Mouse (Mus musculus) spleen, adult 18-20 months (tissue): ENCODE results near the gene Krt88.

Experiments used
- DNase-seq, 2 experiments: peaks; one replicate each; pipeline ENCODE4 v3.0.0; 2022; ENCODE audit warnings: mixed read lengths in 2 of 2

Krt88 gene

DNA sequence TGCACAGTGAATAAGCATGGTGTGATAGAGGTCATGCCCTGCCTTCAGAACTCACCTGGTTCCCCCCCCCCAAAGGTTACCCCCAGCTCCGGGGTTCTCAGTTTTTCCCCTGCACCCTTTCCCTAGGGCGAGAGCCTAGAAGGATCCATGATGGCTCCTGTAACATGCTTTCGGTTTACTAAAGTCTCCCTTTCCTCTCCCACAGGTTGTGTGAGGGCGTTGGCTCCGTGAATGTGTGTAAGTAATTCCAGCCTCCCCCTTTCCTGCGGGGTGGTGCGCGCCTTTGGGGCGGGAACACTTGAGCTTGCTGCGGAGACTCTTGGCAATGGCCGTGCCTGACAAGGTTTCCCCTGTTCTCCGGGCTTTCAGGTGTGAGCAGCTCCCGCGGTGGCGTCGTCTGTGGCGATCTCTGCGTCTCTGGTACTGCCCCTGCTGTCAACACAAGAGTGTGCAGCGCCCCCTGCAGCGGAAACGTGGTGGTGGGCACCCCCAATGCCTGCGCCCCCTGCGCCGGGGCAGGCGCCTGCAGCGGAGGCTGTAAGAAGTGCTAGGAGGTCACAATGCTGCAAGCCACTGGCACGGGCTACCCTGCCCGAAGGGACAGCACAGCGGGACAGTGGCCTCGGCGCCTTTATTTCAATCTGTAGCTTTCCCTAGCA, 31.6 kb downstream of the Krt88 start:
- peak; percentile 8 to 11 for DNase-seq

DNA sequence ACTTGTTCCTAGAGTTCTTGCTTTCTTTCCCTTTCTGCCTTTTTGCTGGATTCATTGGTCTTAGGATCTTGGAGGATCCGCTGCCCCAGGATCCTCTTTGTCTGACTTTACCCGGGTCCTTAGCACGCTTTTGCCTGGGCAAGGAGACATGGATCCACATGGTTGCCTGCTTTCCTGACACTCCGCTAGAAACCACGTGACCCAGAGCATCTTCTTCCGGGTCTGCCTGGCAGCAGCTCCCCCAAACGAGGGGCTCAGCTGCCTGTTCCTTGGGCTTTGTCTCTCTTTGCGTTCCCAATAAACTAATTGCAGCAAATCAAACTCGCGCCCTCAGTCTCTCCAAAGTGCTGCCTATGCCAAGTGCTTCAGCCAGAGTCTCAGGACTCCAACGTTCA, 32.1 kb downstream of the Krt88 start:
- DNase-seq = no peak

DNA sequence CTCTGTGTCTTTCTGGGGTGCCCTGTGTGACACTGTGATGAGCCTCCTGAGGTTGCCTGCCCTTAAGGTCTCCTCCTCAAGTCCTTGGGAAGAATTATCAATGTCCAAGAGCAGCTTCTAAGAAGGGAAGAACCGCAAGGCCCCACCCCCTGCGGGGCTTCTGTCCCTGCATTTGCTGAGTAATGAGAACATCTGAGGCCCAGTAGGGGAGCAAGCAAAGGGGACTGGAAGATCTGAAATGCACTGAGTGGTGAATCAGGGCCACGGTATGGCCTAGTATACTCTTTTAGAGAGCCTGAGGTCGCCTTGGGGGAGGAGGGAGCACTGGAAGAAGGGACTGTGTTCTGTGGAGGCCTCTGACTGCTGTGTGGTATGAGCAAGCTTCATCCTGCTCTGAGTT, 34.5 kb downstream of the Krt88 start:
- no peak for DNase-seq

DNA sequence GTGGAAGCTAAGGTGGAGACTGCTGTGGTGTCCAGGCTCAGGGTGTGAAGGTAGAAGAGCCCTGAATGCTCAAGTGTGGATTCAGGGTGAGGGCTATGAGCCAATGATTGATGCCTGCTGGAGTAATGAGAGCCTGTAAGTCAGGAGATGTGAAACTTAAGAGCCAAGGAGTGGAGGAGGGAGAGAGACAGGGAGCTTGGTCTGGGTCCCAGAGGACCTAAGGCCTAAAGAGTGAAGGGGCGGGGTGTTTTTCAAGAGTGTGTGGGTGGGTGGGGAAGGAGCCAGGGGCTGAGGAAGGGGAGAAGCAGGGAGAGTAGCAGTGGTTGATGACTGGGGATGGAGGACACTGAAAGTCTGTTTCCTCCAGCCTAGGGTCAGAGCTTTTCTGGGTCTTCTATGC, 36.1 kb downstream of the Krt88 start:
- DNase-seq = no peak

DNA sequence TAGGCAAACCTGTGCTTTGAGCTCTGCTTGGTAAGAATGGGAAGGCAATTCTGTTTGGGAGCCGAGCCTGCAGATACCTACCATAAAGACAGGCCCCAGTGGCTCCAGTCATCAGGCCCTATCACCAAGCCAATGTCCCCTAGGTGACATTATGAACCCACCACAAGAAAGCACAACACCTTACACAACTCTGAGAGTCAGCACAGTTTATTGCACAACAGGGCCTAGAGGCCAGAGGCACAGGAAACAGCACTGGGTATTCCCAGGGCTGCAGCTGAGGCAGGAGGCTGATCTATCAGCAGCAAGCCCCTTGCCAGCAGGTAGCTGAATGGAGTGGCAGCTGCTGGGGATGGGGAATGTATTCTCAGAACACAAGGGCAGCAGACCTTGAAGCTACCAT, 37.4 kb downstream of the Krt88 start:
- no peak for DNase-seq

DNA sequence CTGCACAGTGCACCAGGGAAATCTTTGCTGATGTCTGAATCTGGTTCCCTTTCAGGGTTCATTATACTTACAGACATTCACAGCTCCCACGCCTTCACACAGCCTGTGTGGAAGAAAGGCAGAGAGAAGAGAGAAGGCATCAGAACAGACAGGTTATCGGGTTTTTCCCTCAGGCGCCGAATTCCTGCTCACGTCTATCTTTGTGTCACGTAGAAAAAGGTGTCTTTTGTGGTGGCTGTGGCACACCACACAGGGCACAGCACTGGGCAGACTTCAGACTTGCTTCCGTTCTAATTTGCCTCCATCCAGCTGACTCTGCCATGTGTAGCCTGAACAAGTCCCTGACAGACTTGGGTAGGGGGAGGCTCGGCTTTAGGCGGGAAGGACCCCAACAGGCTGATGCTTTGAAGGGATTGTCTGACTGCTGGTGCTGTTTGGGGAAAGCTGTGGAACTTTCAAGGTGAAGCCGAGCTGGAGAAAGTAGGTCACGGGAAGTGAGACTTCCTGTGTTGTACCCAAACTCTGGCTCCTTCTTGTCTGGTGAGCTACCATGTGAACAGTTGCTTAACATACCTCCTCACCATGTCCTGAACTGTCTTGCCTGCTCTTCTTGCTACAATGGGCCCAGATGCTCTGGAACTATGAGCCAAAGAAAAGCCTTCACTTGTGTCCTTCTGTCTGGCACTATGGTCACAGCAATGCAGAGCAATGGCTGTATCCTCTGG, 38.5 kb downstream of the Krt88 start:
- DNase-seq = peak in 1 of 2 experiments; percentile 2

DNA sequence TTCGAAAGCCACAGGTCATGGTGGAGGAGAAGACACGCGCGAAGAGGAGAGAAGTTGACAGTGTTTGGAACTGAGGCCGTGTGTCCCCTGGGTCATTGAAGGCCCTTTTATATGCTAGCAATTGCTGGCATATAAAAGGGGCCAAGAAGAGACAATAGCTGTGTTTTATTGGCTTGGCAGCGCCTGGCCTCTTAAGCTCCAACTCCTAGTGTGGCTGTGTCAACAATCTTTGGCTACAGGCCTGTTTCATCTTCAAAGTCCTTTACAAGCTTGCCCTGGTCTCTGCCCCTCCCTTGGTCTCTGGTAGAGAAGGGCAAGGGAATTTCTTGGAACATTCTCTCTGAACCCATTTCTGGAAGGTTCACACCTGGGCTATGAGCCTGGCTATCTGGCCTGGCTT, 43.9 kb downstream of the Krt88 start, which contains the start of gene Krt83:
TSS of gene Krt83 (minus strand) at position 82 of the 400 bp plus-strand sequence.
- no peak for DNase-seq

DNA sequence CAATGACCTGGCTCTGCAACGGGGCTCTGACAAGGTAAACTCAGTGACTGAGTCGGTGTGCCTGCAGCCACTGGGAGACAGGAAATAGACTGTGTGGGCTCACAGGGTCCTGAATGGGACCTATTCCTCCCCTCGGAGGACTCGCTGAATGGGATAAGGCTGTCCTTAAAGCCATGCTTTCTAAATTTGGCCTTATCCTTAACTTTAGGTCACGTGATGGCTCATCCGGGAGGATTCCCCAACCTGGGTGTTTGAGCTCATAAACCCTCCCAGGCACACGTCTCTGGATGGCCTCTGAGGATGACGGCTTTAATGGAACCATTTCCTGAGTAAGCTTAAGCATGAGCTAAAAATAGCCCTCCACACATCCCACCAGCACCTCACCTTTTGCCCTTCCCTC, 45.2 kb downstream of the Krt88 start:
- no peak for DNase-seq

DNA sequence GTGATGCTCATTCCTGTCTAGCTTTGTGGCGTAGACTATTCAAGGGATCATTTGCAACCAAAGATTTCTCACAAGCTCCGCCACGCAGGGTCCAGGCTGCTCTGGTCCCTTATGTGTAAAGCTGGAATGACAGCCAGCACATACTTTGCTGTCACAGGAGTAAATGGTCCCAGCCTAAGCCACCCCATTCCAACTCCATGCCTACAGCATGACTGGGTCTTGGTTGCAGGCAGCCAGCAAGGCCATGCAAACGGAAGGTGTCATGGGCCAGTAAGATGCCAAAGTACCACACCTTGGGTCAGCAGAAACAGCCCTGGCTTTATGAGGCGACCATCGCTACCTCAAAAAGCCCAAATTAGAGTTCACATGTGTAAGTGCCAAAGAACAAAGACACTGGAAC, 46.2 kb downstream of the Krt88 start:
- no peak for DNase-seq

DNA sequence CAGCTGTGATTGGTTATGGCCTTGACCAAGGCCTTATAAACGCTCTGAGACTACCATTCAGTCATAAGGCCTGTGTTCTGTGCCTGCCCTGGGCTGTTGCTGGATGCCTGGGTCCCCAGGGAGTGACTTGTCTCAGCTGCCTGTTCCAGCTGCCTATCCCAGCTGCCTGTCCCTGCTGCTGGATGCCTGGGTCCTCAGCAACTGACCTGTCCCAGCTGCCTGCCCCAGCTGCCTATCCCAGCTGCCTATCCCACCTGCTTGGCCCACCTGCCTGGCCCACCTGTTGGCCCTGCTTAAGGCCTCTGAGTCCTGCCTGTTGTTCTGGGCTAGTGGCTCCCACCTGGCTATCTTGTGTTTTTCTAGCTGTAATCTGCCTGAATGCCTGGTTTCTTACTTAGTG, 46.7 kb downstream of the Krt88 start:
- no peak for DNase-seq

DNA sequence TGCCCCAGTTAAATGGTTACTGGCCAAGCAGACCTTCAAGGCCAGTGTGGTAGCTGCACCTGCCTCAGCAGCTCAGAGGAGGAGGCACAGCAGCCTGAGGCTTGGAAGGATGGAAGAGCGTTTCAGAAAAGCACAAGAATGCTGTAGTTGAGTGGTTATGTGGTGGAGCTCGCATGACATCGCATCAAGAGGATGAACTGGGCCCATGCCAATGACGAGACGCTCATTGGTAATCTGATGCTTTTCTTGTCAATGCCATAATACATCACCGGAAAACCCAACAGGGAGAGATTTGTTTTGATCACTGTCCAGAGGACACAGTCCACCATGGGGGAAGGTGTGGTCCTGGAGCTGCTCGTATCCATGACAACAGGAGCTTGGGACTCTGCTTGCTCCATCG, 47.7 kb downstream of the Krt88 start:
- no peak for DNase-seq

DNA sequence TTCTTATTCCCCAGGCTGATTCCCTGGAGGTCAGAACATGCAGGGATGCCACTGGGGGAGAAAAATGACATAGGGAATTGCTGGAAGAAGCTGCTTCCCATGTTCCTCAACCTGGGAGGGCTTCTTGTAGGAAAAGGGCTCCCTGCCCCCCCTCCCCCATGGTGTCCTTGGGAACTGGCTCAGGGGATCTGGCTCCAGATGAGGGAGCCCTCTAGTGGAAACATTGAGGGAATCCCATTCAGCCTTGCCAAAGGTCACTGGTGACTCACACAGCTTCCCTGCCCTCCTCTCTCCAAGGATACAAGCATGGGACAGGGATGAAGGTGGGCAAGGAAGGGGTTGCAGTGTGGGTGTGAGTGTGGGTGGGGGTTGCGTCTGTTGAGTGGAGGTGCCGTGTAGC, 49.6 kb downstream of the Krt88 start:
- no peak for DNase-seq
